Mouse (Mus musculus) heart, postnatal 0 days (tissue): ENCODE results near the gene Gm43518.

Source experiments
- CTCF ChIP-seq: IDR thresholded peaks from 2 replicates; pipeline ENCODE4 v1.5.1; 2016; ENCODE audit warnings: antibody characterized with exemption, control low read depth, low read depth
- EP300 ChIP-seq: IDR thresholded peaks from 2 replicates; pipeline ENCODE4 v1.6.1; 2016; ENCODE audit warnings: antibody characterized with exemption, low read depth

- no peak for TF ChIP-seq EP300
- TF ChIP-seq CTCF: no peak
Measured at GRCm38 (mm10) chr5:123975668-123976180, 48.5 kb downstream of the Gm43518 start.
